Mouse (Mus musculus): ENCODE results near the gene Nek2. TPM values are rescaled to one million over a fixed set of nuclear protein-coding genes. Genes with fewer than 3 reads are reported as not detected.

Gene Nek2
- total and polyA plus RNA-seq, 3 experiments, result 17.3 to 61.9 (median 40.6) TPM

DNA sequence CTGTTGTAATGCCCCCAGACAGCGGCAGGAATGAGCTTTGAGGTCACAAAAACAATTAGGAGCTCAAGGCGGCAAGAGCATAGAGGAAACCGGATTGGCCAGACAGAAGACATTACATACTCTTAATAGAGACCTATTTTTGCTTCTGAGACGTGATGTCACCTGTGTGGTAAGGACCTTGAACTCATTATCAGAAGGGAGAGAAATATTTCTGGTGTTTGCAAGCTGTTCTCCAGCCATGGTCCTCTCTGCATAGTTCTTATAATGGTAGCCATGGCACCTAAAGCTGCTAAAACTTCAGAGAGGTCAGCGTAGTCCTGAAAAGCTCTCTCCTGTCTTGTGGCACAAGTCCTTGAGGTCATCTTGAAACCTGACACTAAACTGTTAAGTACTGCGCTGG lies 35.0 kb upstream of the Nek2 start:
- DNase-seq (ENCODE audit: low spot score) (no peak), ATAC-seq (ENCODE audit: extremely low read depth, insufficient number of reproducible peaks, low FRiP score, poor library complexity, severe bottlenecking) (no peak)
- TF ChIP-seq GATA2 (IDR thresholded peaks at IDR 0.05; ENCODE audit: borderline replicate concordance, low read depth, low read length) (no peak), TAL1 (conservative IDR thresholded peaks at IDR 0.05; ENCODE audit: low read depth, low read length) (no peak), CTCF (IDR thresholded peaks at IDR 0.05; ENCODE audit: low read depth, low read length) (no peak), POLR2AphosphoS5 (IDR thresholded peaks at IDR 0.05; ENCODE audit: insufficient replicate concordance, low read depth, low read length) (no peak), GATA1 (IDR thresholded peaks at IDR 0.05; ENCODE audit: borderline replicate concordance, low read length) (no peak)
- Histone ChIP-seq H3K9me3 (replicated peaks) (no peaks in the 10 kb centered on the region; the same call in 1 of the 2 replicates), H3K4me3 (ENCODE audit: low read depth, low read length) (no peak overlapping the region), H3K27me3 (ENCODE audit: insufficient read depth, low read length) (no peaks in the 10 kb centered on the region), H3K36me3 (replicated peaks) (no peaks in the 10 kb centered on the region), H3K4me1 (ENCODE audit: insufficient read depth, low read depth, low read length) (no peaks in the 10 kb centered on the region)

DNA sequence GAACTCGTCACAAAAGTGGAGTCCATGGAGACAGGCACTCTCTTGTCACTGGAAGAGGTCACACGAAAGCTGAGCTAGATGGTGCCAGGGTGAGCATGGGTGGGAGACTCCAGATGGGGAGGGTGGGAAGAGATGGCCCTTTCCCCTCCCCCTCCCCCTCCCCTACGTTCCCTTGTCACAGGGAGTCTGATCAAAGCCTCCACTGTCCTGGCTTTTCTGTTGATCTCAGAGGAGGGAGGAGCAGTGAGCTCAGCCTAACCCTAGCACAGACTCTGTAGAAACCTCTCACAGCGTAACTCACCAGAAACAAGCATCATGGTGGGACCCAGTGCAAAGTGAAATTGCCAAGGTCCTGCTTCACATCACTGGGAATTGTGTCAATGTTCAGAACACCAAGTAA lies 33.9 kb upstream of the Nek2 start:
- no peaks in the 10 kb centered on the region for H3K4me1 ChIP-seq (ENCODE audit: insufficient read depth, low read depth, low read length)
- no peaks in the 10 kb centered on the region; the same call in 1 of the 2 replicates for H3K9me3 ChIP-seq (replicated peaks)
- no peak for TF ChIP-seq TAL1 (conservative IDR thresholded peaks at IDR 0.05; ENCODE audit: low read depth, low read length)
- TF ChIP-seq CTCF (IDR thresholded peaks at IDR 0.05; ENCODE audit: low read depth, low read length), result no peak
- TF ChIP-seq GATA2 (IDR thresholded peaks at IDR 0.05; ENCODE audit: borderline replicate concordance, low read depth, low read length), result no peak
- TF ChIP-seq POLR2AphosphoS5 (IDR thresholded peaks at IDR 0.05; ENCODE audit: insufficient replicate concordance, low read depth, low read length), result no peak
- no peak for TF ChIP-seq GATA1 (IDR thresholded peaks at IDR 0.05; ENCODE audit: borderline replicate concordance, low read length)
- no peak overlapping the region for H3K4me3 ChIP-seq (ENCODE audit: low read depth, low read length)
- ATAC-seq (ENCODE audit: extremely low read depth, insufficient number of reproducible peaks, low FRiP score, poor library complexity, severe bottlenecking) (no peak), DNase-seq (ENCODE audit: low spot score) (no peak)
- no peaks in the 10 kb centered on the region for H3K36me3 ChIP-seq (replicated peaks)
- no peaks in the 10 kb centered on the region for H3K27me3 ChIP-seq (ENCODE audit: insufficient read depth, low read length)

DNA sequence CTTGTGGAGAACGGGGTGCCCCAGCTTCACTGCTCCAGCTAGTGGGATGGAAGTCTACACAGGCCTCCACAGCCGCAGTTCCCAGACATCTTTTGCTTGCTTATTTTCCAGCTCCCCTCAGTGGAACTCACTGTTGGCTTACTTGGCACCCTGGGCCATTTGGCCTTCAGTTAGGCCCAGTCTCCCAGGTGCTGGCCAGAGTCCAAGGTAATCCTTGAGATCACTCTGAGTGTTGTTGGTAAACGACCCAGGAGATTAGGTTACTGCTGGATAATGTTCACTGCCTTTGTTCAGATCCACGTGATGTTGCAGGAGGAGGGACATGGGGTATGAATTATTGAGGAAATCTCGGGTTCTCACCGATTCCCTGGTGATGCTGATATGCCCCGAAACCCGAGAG lies 28.3 kb upstream of the Nek2 start:
- DNase-seq (ENCODE audit: low spot score) (no peak), ATAC-seq (ENCODE audit: extremely low read depth, insufficient number of reproducible peaks, low FRiP score, poor library complexity, severe bottlenecking) (no peak)
- no peaks in the 10 kb centered on the region for H3K36me3 ChIP-seq (replicated peaks)
- H3K27me3 ChIP-seq (ENCODE audit: insufficient read depth, low read length), result no peaks in the 10 kb centered on the region
- H3K9me3 ChIP-seq (replicated peaks), result no peaks in the 10 kb centered on the region; the same call in 1 of the 2 replicates
- H3K4me1 ChIP-seq (ENCODE audit: insufficient read depth, low read depth, low read length), result no peaks in the 10 kb centered on the region
- TF ChIP-seq CTCF (IDR thresholded peaks at IDR 0.05; ENCODE audit: low read depth, low read length) (no peak), POLR2AphosphoS5 (IDR thresholded peaks at IDR 0.05; ENCODE audit: insufficient replicate concordance, low read depth, low read length) (no peak), GATA1 (IDR thresholded peaks at IDR 0.05; ENCODE audit: borderline replicate concordance, low read length) (no peak), GATA2 (IDR thresholded peaks at IDR 0.05; ENCODE audit: borderline replicate concordance, low read depth, low read length) (no peak), TAL1 (conservative IDR thresholded peaks at IDR 0.05; ENCODE audit: low read depth, low read length) (no peak)
- H3K4me3 ChIP-seq (ENCODE audit: low read depth, low read length), result no peak overlapping the region

GRCm38 (mm10) chr1:191793888-191794532 lies 27.2 kb upstream of the Nek2 start:
- ATAC-seq (ENCODE audit: extremely low read depth, insufficient number of reproducible peaks, low FRiP score, poor library complexity, severe bottlenecking) (no peak), DNase-seq (ENCODE audit: low spot score) (no peak)
- no peaks in the 10 kb centered on the region for H3K36me3 ChIP-seq (replicated peaks)
- no peak overlapping the region for H3K4me3 ChIP-seq (ENCODE audit: low read depth, low read length)
- H3K4me1 ChIP-seq (ENCODE audit: insufficient read depth, low read depth, low read length), result no peaks in the 10 kb centered on the region
- no peaks in the 10 kb centered on the region for H3K27me3 ChIP-seq (ENCODE audit: insufficient read depth, low read length)
- peaks cover 2% of the 10 kb centered on the region; the same call in 1 of the 2 replicates for H3K9me3 ChIP-seq (replicated peaks)
- no peak for TF ChIP-seq POLR2AphosphoS5 (IDR thresholded peaks at IDR 0.05; ENCODE audit: insufficient replicate concordance, low read depth, low read length)
- no peak for TF ChIP-seq CTCF (IDR thresholded peaks at IDR 0.05; ENCODE audit: low read depth, low read length)

- ATAC-seq (ENCODE audit: extremely low read depth, insufficient number of reproducible peaks, low FRiP score, poor library complexity, severe bottlenecking), result no peak
- TF ChIP-seq TAL1 (conservative IDR thresholded peaks at IDR 0.05; ENCODE audit: low read depth, low read length), result no peak
- TF ChIP-seq GATA1 (IDR thresholded peaks at IDR 0.05; ENCODE audit: borderline replicate concordance, low read length), result no peak
- no peak for TF ChIP-seq POLR2AphosphoS5 (IDR thresholded peaks at IDR 0.05; ENCODE audit: insufficient replicate concordance, low read depth, low read length)
- no peak for TF ChIP-seq CTCF (IDR thresholded peaks at IDR 0.05; ENCODE audit: low read depth, low read length)
- no peak for TF ChIP-seq GATA2 (IDR thresholded peaks at IDR 0.05; ENCODE audit: borderline replicate concordance, low read depth, low read length)
Measured at GRCm38 (mm10) chr1:191796238-191796896, 24.9 kb upstream of the Nek2 start.

DNA sequence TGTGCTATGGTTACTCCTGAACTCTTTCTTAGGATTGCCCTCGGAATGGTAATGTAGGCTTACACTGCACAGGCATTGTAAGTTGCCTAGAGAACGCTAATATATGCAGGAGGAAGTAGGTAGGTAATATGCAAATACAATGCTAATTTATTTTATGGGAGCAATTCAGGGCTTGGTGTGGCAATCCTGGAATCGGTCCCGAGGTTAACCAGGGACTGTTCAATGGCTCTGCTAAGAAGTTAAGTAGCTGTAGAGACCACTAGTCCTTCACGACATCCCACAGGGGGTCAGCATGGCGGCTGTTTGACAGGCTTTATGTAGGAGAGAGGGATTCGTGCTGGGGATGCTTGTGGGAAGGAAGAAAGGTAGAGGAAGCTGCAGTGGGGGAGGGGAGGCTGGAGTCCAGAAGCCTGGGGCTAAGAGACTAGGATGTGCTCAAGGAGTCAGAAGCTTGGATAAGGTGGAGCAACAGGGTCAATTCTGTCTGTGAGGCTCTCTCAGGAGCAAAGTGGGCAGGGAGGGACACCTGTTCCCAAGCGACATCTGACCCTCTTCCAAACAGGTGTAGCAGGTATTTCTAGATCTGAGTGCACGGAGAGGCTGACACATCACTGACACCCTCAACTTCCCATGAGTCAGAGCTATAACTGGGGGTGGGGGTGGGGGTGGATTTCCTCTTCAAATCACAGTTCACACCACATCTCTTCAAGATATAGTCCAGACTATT lies 19.0 kb upstream of the Nek2 start:
- Histone ChIP-seq H3K4me3 (ENCODE audit: low read depth, low read length) (no peak overlapping the region), H3K27me3 (ENCODE audit: insufficient read depth, low read length) (peaks cover 6% of the 10 kb centered on the region; the same call in 1 of the 2 replicates), H3K36me3 (replicated peaks) (no peaks in the 10 kb centered on the region), H3K4me1 (ENCODE audit: insufficient read depth, low read depth, low read length) (no peaks in the 10 kb centered on the region), H3K9me3 (replicated peaks) (peaks cover 2% of the 10 kb centered on the region; the same call in 1 of the 2 replicates)
- no peak for ATAC-seq (ENCODE audit: extremely low read depth, insufficient number of reproducible peaks, low FRiP score, poor library complexity, severe bottlenecking)
- TF ChIP-seq GATA2 (IDR thresholded peaks at IDR 0.05; ENCODE audit: borderline replicate concordance, low read depth, low read length) (no peak), TAL1 (conservative IDR thresholded peaks at IDR 0.05; ENCODE audit: low read depth, low read length) (no peak), GATA1 (IDR thresholded peaks at IDR 0.05; ENCODE audit: borderline replicate concordance, low read length) (no peak), POLR2AphosphoS5 (IDR thresholded peaks at IDR 0.05; ENCODE audit: insufficient replicate concordance, low read depth, low read length) (no peak)
- DNase-seq (ENCODE audit: low spot score), result no peak

More at GRCm38 (mm10) chr1:191796238-191796896, 24.9 kb upstream of the Nek2 start:
- no peaks in the 10 kb centered on the region for H3K4me1 ChIP-seq (ENCODE audit: insufficient read depth, low read depth, low read length)
- no peaks in the 10 kb centered on the region for H3K27me3 ChIP-seq (ENCODE audit: insufficient read depth, low read length)
- no peak overlapping the region for H3K4me3 ChIP-seq (ENCODE audit: low read depth, low read length)
- DNase-seq (ENCODE audit: low spot score), result no peak
- peaks cover 2% of the 10 kb centered on the region; the same call in 1 of the 2 replicates for H3K9me3 ChIP-seq (replicated peaks)
- H3K36me3 ChIP-seq (replicated peaks), result no peaks in the 10 kb centered on the region
